Mouse (Mus musculus): Measurements from ENCODE around the gene Nck2. TPM values are rescaled to one million over a fixed set of nuclear protein-coding genes. Genes with fewer than 3 reads are reported as not detected.

Gene Nck2
- 59.0 TPM for polyA plus RNA-seq (2017; shearing (Covaris generic))

GRCm38 (mm10) chr1:43444531-43444930 is at the start of gene Nck2:
Gene Nck2, plus strand, starts transcription at chr1:43444579.

Other genes starting within 250 kb of the Nck2 start
- 0.88 TPM for gene Fhl2, start 247.6 kb upstream of the Nck2 start, polyA plus RNA-seq (2017; shearing (Covaris generic))

All from naive thymus-derived CD4-positive, alpha-beta T cell, adult 5 months (primary cell).